8 mouse cellular contexts compared by ENCODE assay signal in the genomic region with DNA sequence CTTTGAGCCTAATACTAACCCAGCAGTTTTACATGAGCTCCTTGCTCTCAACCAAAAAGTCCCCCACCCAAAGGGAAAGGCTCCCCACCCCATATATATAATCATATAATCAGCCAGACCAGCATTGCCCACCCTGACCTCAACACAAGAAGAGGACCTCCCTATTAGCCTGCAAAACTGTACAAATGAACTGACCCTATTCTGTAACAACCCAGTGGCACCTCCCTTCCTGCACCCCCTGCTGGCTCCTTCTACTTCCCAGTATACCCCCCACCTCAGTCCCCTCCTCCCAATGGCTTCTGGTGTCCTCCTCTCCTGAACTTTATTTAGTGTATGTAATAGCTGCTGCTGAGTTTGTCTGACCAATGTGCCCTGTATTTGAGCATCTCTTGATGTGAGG. TPM values are rescaled to one million over a fixed set of nuclear protein-coding genes. Genes with fewer than 3 reads are reported as not detected.
DNase-seq lines count a peak whose midpoint lies in the region; ATAC-seq and TF ChIP-seq lines count a peak whose summit lies in the region.

No protein-coding gene starts in this region.

- no peak for DNase-seq in kidney, postnatal 10 days
- no peak for DNase-seq in right cerebral cortex, postnatal 4 days
- DNase-seq in left cerebral cortex, postnatal 25 days (ENCODE audit: low spot score in 2 of 2) = no peak
- no peak for DNase-seq in gastrocnemius, postnatal 4 days (ENCODE audit: low spot score in 2 of 2)

- H3K27ac ChIP-seq in kidney, embryonic 14.5 days (ENCODE audit: low read depth, low read length) = no peak overlapping the region
- peak overlapping the region; percentile 2; the same call in 1 of the 2 replicates for H3K27ac ChIP-seq in cortical plate, adult 2 months (ENCODE audit: insufficient read depth, low read length)
- peak overlapping the region; percentile 52 for H3K27ac ChIP-seq in hindbrain, embryonic 13.5 days
- H3K27ac ChIP-seq in midbrain, embryonic 13.5 days = peak overlapping the region; percentile 48

- intact Hi-C loops in left cerebral cortex, postnatal 25 days (cut with DNase I) = no loop called here

- TF ChIP-seq CTCF in cortical plate, adult 2 months (IDR thresholded peaks at IDR 0.05; ENCODE audit: extremely low read depth, insufficient read depth, low read length) = no peak

- peaks cover 7% of the 10 kb centered on the region for H3K36me3 ChIP-seq in kidney, embryonic 14.5 days (ENCODE audit: control insufficient read depth, insufficient read depth, low read length)
- peaks cover 19% of the 10 kb centered on the region for H3K36me3 ChIP-seq in hindbrain, embryonic 13.5 days
- peaks cover 22% of the 10 kb centered on the region for H3K36me3 ChIP-seq in midbrain, embryonic 13.5 days

- no peak for TF ChIP-seq POLR2A in cortical plate, adult 2 months (IDR thresholded peaks at IDR 0.05; ENCODE audit: extremely low read depth, insufficient read depth, low read length)

- no peaks in the 10 kb centered on the region for H3K27me3 ChIP-seq in kidney, embryonic 14.5 days (ENCODE audit: control insufficient read depth, insufficient read depth, low read length)
- H3K27me3 ChIP-seq in hindbrain, embryonic 13.5 days = no peaks in the 10 kb centered on the region
- no peaks in the 10 kb centered on the region for H3K27me3 ChIP-seq in midbrain, embryonic 13.5 days

- peak overlapping the region; percentile 64 for H3K4me3 ChIP-seq in kidney, embryonic 14.5 days (ENCODE audit: low read length)
- peak overlapping the region; percentile 92 for H3K4me3 ChIP-seq in cortical plate, adult 2 months (ENCODE audit: insufficient read depth, low read length)
- H3K4me3 ChIP-seq in hindbrain, embryonic 13.5 days = peak overlapping the region; percentile 54
- peak overlapping the region; percentile 56 for H3K4me3 ChIP-seq in midbrain, embryonic 13.5 days (replicated peaks)

- no peaks in the 10 kb centered on the region for H3K9me3 ChIP-seq in kidney, embryonic 14.5 days (ENCODE audit: control insufficient read depth, low read length)
- no peaks in the 10 kb centered on the region for H3K9me3 ChIP-seq in hindbrain, embryonic 13.5 days
- no peaks in the 10 kb centered on the region for H3K9me3 ChIP-seq in midbrain, embryonic 13.5 days

- ATAC-seq in kidney, embryonic 14.5 days (ENCODE audit: low FRiP score, low TSS enrichment) = no peak
- ATAC-seq in hindbrain, embryonic 13.5 days (ENCODE audit: low FRiP score) = no peak
- no peak for ATAC-seq in midbrain, embryonic 13.5 days

- H3K4me1 ChIP-seq in kidney, embryonic 14.5 days (ENCODE audit: control insufficient read depth, insufficient read depth, low read length) = peaks cover 5% of the 10 kb centered on the region; the same call in 1 of the 2 replicates
- H3K4me1 ChIP-seq in cortical plate, adult 2 months (ENCODE audit: control insufficient read depth, insufficient read depth, low read length) = no peaks in the 10 kb centered on the region
- H3K4me1 ChIP-seq in hindbrain, embryonic 13.5 days (replicated peaks) = peaks cover 21% of the 10 kb centered on the region
- peaks cover 21% of the 10 kb centered on the region for H3K4me1 ChIP-seq in midbrain, embryonic 13.5 days (replicated peaks)

- peak overlapping the region; percentile 79 for H3K4me2 ChIP-seq in kidney, embryonic 14.5 days (replicated peaks; ENCODE audit: low read depth, low read length)
- H3K4me2 ChIP-seq in hindbrain, embryonic 13.5 days = peak overlapping the region; percentile 69
- H3K4me2 ChIP-seq in midbrain, embryonic 13.5 days (replicated peaks) = peak overlapping the region; percentile 71

- peak overlapping the region; percentile 72 for H3K9ac ChIP-seq in kidney, embryonic 14.5 days (ENCODE audit: low read depth, low read length)
- peak overlapping the region; percentile 74 for H3K9ac ChIP-seq in hindbrain, embryonic 13.5 days
- peak overlapping the region; percentile 67 for H3K9ac ChIP-seq in midbrain, embryonic 13.5 days (replicated peaks)

RNA-seq across cellular contexts. Expression of gene Zfp213, which starts 12.6 kb away (rescaled TPM):
- polyA plus RNA-seq in kidney, embryonic 14.5 days (2014; fragmentation: Nextera tagmentation; extraction: Ambion mirVana) = 19.5 and 24.9 TPM in 2 replicates
- 7.9 and 8.7 TPM in 2 replicates for polyA plus RNA-seq in cortical plate, adult 2 months (2012; rRNA removed)
- polyA plus RNA-seq in hindbrain, embryonic 13.5 days (2015; fragmentation: Nextera tagmentation; extraction: Ambion mirVana) = 17.7 and 18.2 TPM in 2 replicates
- 18.0 and 20.4 TPM in 2 replicates for polyA plus RNA-seq in midbrain, embryonic 13.5 days (2015; fragmentation: Nextera tagmentation; extraction: Ambion mirVana)
- 1 to 10 TPM; 6.5 to 7.0 TPM for total RNA-seq in left cerebral cortex, postnatal 25 days (2021)
- total RNA-seq in gastrocnemius, postnatal 4 days (2021) = 1 to 10 TPM; 4.7 to 5.3 TPM

RNA-seq across cellular contexts. Expression of gene Zfp13, which starts 47.9 kb away (rescaled TPM):
- 15.3 and 19.1 TPM in 2 replicates for polyA plus RNA-seq in kidney, embryonic 14.5 days (2014; fragmentation: Nextera tagmentation; extraction: Ambion mirVana)
- 27.2 and 28.5 TPM in 2 replicates for polyA plus RNA-seq in cortical plate, adult 2 months (2012; rRNA removed)
- polyA plus RNA-seq in hindbrain, embryonic 13.5 days (2015; fragmentation: Nextera tagmentation; extraction: Ambion mirVana) = 28.2 and 28.3 TPM in 2 replicates
- polyA plus RNA-seq in midbrain, embryonic 13.5 days (2015; fragmentation: Nextera tagmentation; extraction: Ambion mirVana) = 26.6 and 28.7 TPM in 2 replicates
- total RNA-seq in left cerebral cortex, postnatal 25 days (2021) = 10 to 100 TPM; 23.7 to 25.3 TPM
- 1 to 10 TPM; 8.3 to 9.9 TPM for total RNA-seq in gastrocnemius, postnatal 4 days (2021)

RNA-seq across cellular contexts. Expression of gene Zscan10, which starts 49.2 kb away (rescaled TPM):
- polyA plus RNA-seq in kidney, embryonic 14.5 days (2014; fragmentation: Nextera tagmentation; extraction: Ambion mirVana) = 0.29 and 0.45 TPM in 2 replicates
- polyA plus RNA-seq in cortical plate, adult 2 months (2012; rRNA removed) = 0.13 TPM in 1 of 2 replicates, not detected in the other
- 0.13 and 0.22 TPM in 2 replicates for polyA plus RNA-seq in hindbrain, embryonic 13.5 days (2015; fragmentation: Nextera tagmentation; extraction: Ambion mirVana)
- not detected in 2 replicates for polyA plus RNA-seq in midbrain, embryonic 13.5 days (2015; fragmentation: Nextera tagmentation; extraction: Ambion mirVana)
- total RNA-seq in left cerebral cortex, postnatal 25 days (2021) = not detected
- not detected for total RNA-seq in gastrocnemius, postnatal 4 days (2021)
